Mouse (Mus musculus) ZHBTc4 (cell line): ENCODE results near the gene Atp13a2.

Source experiments
- DNase-seq: peaks from one replicate; pipeline ENCODE4 v3.0.0-alpha.2; 2011; ENCODE audit warnings: low read depth, low spot score

The Atp13a2 gene

DNA sequence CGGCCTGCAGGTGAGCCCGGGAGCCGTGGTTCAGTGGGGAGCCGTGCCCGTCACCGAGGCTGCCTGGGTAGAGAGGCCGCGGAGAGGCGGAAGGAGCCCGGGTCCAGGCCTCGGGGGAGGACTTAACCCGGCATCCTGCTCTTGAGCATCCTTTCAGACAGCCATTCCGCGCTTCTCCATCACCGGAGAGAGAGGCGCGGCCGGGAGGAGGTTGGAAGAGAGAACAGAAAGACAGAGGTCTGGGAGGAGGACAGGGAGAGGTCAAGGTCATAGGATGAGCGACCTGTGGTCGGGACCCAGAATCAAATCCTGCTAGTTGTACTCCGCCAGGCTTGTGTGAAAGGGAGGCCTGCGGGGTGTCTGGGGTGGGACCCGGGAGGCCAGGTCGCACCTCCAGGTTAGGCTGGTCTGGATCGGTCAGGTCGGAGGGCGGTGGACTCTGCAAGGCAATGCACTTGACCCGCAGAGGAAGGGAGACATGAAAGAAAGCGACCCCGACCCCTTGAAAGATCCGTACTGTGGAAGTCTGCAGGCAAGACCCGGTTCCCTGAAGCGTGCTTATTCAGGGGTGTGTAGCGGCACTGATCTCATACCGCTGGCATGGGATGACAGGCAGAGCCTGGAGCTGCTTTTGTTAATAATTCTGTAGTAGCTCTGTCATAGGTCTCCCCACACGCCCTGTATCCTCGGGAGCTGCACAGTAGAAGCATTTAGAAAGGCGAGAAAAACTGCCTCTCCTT is 25.0 kb upstream of the Atp13a2 start:
- no peak for DNase-seq

DNA sequence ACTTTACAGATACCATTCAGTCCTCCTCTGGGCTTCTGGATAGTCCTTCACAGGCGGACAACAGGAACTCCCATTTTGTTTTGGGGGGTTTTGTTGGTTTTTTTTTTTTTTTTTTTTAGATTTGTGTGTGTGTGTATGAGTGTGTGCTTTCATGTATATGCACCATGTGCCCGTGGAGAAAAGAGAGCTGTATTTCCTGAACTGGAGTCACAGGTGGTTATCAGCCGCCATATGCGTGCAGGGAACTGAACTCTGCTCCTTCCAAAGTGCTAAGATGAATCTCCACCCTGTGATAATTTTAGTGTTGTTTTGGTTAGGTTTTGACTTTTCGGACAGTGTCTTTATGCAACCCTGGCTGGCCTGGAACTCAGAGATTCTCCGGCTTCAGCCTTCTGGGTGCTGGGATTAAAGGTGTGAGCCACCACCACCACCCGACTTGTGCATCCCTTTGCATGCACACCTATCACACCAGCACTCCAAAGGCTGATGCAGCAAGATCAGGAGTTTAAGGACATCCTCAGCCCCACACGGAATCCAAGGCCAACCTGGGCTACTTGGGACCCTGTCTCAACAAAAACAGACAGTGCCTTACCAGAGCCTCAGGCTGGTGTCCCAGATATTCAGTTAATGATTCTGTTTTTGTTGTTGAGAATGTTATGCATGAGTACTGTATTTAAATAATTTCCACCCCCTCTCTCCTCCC is 24.3 kb upstream of the Atp13a2 start:
- DNase-seq, result no peak

DNA sequence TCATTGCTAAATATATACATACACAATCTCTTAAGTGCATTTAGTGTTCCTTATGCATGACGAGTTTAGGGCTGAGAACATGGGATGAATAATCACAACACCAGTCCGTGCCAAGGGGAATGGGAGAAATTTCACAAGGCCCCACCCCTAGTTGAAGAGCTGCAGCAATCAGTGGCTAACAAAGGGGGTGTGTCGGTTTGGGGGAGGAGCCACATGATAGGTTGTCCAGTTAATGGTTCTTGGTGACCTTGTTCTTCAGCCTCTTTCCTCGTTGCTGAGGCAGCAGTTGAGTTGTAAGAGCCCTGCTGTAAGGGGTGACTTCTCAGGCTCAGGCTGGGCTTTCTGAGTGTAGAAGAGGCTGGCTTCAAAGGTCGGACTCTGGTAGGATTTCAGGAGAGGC is 23.7 kb upstream of the Atp13a2 start:
- peak; percentile 81 for DNase-seq

DNA sequence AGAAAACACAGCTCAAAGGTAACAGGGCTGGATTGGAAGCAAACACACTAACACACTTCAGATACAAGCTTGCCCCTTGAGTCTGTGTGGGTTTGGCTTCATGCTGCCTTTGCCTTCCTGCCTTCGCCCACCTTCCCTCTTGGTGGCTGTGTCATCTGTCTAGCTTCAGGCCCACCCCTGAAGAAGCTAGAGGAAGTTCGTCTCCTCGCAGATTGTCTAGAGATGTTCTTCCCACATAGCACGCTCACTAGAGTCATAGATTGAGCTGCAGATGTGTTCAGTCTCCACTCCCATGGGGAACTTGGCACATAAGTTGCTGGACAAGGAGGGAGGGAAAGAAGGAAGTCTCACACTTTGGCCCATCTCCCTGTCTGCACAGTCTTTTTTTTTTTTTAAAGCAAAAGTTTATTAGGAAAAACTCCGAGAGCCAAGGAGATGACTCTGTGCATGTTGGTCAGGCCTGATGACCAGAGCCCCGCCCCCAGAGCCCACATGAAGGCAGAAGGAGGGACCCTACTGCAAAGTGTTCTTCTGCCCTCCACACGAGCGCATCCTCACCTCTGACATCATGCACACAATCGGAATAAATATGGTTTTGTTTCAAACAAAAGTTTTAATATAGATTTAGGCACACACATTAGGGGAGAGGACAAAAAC is 22.6 kb upstream of the Atp13a2 start:
- no peak for DNase-seq

DNA sequence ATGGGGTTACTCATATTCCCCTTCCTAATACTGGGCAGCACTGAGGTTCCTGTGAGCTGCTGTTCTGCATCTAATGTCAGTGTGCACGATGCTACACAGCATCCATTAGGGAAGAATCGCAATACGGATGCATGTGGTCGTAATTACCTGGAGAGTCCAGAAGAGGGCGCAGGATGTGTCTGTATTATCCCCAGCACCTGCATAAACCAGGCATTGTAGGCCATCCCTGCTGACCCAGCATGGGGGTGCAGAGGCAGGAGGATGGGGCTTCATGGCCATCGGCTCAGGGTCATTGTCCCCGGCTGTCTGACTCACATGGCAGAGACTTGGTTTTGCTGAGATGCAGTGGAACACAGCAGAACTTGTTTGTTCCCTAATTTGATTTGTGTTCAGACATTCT is 22.1 kb upstream of the Atp13a2 start:
- DNase-seq, result peak; percentile 87

DNA sequence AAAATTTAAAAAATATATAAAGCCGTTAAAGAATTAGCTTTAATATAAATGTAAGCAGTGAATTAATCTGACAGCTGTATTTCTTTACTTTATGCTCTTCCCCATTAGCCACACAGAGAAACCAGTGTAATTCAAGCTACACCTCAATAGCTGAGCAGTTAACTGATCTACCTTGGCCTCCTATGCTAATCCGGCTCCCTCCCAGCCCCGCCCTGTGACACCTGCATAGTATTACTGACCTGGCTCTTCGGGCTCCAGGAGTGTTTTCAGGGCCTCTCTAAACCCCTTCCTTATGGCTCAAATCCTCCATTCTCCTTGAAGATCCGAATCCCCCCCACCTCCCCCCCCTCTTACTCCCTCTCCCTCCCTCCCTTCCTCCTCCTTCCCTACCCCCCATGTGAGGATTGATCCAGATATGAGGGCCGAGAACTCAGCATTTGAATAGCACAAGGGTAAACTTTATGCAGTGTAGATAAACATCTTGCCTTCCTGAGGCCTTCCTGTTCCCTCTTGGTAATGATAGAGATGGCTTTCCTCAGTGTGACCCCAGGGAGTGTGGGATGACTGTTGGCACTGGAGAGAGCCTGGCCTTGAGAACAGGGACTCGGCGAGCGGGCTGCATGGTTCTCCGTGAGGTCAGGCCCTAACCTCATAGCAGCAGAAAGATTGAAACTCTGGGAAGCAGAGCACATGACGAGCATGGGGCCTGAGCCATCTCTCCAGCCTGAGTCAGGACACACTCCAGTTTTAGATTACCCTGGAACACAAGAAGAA is 19.1 kb upstream of the Atp13a2 start:
- DNase-seq, result peak; percentile 51

DNA sequence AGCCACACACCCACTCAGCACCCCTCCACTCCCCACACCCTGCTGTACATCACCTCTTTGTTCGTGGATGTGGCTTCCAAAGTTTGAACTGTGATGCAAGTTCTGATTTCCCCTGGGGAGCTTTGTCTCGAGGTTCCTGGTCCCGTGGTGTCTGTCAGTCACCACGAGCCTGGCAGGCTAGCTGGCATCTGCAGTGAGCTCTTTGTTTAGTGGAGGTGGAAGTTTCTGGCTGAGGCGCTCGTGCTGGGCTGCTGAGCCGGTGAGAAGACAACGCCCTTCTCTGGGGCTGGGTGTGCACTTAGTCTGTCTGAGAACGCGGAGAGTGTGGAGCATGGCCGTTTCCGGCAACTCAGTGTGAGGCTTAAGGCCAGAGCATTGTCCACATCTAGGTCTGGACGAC is 15.0 kb upstream of the Atp13a2 start:
- no peak for DNase-seq

DNA sequence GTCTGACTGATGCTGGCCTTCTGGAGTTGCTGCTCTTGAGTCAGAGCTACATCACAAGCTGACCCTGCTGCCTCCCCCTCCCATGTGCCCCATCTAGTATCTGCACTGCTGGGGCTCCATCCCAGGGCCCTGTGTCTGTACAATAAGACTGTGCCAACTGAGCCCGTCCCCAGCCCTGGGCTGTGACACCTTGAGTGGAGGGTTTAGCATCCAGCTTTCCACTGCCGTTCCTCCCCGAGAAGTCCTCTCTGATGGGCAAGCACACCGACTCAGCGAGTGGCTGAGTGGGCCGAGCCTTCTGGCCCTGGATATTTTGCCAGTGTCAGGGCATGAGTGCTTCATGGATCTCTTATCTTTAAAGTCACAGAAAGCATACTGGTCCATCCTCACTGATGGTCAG is 12.3 kb upstream of the Atp13a2 start:
- DNase-seq, result no peak

DNA sequence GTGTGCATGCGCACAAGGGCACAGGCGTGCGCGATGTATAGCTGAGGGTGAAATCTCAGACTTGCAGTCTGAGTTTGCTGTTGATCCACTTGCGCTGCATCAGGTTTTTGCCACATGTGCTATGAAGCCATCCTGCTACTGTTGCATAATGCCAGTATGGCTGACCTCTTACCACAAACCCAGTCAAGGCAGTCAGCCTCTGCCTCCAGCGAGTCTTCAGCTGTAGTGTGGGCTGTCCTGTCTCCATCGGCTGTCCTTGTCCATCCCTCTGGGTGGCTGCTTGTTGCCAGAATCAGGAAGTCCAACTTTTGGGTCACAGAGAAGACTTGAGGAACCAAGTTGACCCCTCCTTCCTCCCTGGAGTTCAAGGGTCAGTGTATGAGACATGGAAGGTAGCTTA is 11.3 kb upstream of the Atp13a2 start:
- no peak for DNase-seq

DNA sequence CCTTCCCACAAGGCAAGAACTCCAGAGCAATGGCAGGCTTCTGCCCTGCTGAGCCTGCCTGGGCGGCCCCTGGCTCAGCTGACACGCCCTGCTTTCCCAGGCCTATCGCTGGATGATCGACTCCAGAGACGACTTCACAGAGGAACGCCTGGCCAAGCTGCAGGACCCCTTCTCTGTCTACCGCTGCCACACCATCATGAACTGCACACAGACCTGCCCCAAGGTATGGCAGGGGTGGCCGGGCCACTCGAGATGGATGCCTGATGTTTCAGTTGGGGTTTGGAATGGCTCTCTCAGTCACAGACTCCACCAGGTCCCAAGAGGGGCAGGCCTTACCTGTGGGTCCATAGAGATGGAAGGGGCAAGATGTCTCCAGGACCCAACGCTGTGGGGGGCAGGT is 9.4 kb upstream of the Atp13a2 start:
- DNase-seq, result peak; percentile 47

DNA sequence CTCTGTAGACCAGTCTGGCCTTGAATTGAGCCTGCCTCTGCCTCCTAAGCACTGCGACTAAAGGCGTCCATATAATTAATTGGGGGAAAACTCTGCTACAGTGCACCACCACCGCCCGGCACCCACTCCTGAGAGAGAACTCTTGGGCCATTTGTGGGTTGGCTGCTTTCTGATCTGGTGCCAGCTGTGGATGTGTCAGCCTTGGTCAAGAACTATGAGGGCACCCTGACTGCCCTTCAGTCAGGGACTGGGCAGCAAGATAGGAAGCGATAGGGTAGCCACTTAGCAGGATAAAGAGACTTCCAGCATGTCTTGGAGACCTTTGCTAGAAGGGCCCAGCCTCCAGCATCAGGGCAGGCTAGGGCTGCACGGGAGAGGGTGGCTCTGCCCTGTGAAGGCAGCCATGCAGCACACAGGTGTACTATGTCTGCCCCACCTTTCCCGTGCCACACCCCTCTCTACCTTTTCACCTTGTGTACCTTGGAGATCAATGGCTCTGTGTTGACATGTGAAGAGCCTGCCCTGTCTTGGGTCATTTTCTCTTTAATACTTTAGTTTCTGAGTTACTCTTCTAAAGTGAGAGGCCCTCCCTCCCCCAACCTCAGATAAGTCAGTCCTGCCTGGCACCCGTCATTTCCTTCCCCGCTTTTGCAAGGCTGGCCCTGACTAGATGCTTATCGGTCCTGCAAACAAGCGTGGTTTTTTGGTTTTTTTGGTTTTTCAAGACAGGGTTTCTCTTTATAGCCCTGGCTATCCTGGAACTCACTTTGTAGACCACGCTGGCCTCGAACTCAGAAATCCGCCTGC is 8.6 kb upstream of the Atp13a2 start:
- DNase-seq, result no peak

DNA sequence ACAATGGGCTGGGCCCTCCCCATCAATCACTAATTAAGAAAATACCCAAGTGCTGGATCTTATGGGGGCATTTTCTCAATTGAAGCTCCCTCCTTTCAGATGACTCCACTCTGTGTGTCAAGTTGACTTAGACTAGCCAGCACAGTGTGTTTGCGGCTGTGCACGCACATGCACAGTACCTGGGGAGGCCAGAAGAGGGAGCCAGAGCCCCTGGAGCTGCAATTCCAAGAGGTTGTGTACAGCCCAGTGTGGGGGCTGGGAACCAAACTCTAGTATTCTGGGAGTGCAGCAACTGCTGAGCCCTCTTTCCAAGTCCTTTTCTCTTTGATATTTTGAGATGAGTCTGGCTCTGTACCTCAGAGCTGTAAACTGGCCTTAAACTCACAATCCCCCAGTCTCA is 5.1 kb upstream of the Atp13a2 start:
- peak; percentile 80 for DNase-seq

DNA sequence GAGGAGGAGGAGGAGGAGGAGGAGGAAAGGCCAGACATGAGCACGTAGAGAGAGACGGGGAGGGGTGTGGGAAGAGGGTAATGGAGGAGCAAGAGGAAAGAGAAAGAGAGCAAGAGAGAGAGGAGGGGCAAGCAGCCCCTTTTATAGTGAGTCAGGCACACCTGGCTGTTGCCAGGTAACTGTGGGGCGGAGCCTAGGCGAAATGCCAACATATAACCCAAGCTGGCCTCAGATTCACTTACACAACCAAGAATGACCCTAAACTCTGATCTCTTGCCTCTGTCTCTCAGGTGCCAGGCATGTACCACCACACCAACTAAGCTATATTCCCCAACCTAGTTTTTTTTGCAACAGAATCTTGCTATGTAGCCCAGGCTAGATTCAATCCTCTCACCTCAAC is 3.9 kb upstream of the Atp13a2 start:
- no peak for DNase-seq

DNA sequence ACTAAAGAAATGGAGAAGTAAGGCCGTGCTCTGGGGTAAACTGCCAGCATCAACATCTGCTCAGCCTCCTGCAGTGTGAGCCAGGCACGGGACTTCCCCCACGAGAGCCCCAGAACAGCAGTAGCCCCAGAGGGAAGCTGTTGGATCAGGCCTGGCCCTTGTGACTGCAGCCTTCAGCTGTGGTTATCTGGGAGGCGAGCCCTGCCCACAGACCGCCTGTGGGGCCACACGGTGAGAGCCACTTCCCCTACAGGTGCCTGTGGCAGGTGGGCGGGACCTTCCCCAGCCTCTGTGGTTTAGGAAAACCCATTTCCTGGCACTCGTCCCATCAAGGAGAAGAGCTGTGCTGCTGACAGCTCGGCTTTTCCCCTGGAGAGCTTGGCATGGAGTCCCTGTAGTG is 3.2 kb upstream of the Atp13a2 start:
- DNase-seq, result peak; percentile 76

DNA sequence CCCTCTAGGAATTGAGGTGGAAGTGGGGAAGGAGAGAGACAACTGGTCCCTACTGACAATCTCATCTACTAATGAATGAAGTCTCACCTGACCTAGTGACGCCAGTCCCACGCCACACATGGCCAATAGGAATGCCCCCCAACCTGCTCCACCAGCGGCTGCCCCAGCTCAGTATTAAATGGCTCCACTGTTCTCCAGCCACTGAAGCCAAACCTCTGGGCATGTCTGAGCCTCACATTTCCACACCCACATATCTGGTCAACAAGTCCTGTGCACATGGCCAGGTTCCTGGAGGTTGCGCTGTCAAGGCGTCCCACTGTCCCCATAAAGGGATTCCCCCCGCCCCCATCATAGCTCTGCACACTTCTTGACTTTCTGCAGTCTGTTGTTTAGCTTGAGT is 2.1 kb upstream of the Atp13a2 start:
- DNase-seq, result no peak

DNA sequence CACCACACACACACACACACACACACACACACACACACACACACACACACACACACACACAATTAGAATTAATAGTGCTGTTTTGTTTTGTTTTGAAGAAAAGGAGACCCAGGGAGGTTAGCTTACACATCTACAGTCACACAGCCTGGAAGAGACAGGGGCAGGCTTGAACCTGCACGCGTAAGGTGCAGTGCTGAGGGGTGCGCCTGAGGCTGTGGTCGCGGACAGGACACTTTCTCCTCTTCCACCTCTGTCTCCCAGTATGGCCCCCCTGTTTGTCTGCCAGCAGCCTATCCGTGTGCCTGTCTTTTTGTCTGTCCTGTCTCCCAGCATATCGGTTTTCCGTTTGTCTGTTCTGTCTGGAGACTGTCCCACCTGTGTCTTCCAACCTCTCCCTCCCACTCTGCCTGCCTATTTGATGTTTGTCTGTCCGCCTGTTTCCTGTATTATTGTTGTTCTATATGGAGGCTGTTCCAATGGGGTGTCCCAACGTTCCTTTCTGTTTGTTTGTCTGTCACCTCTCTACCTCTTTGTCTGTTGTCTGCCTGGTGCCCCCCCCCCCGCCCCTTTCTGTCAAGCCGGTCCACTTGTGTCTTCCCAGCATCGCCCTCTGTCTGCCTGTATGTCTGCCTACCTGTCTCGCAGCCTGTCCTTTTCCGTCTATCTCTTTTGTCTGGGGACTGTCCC is 506 bp upstream of the Atp13a2 start:
- no peak for DNase-seq

DNA sequence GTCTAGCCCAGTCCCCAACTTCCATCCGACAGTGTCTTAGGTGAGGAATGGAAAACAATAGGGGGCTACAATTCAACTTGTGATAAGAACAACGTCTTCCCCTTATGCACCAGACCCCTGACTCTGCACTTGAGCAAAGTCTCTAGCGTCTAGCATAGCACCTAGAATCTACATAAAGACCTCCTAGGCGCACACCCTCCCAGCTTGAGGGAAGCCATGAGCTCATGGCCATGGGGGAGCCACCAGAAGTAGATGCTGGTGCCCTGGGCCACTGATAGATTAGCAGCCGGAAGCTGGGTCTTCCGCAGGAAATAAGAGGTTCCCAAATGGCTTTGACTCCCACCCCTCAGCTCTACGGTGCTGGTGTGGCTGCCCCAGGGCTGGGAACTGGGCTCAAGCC is 803 bp downstream of the Atp13a2 start:
- DNase-seq, result no peak

DNA sequence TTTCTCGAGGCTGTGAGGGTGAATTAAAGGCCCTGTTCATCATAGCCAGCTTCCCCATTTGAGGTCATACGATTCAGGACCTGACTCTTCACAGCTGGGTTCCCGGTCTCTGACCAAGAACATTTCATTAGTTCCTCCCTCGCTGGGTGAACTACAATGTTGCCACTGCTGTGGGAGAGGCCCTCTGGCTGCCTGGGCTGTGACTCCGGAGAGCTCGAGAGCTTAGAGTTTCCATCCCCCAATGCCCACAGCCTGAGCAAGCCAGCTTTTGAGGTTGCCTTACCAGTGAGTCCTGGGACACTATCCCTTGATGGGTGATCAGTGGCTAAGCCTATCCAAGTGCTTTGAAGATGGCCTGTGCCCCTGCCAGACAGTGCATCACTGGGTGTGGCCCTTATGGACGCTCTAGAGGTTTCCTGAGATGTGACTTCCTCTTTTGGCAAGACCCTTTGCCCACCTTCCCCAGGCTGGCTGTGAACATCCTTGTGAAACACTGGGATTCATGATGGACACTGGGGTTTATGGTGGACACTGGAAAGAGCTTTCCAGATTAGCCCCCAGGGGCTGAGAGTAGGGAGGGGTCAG is 2.1 kb downstream of the Atp13a2 start:
- DNase-seq, result no peak

DNA sequence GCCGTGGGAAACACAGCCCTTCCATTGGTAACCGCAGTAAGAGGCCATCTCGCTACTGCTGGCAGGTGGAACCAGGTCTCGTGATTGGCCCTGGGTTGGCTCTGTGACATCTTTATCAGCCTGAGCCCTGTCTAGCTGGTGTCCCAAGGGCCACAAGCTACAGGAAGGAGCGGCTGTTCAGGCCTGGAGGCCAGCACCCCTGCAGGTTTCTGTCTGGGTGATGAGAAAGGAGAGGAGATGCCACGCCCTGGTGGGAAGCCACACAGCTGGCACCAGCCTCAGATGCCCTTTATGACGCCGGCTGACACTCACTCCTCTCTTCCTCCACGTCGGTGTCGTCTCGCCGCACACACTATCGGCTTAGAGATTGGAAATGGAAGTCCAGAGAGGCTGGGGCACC is 2.8 kb downstream of the Atp13a2 start:
- DNase-seq, result no peak

DNA sequence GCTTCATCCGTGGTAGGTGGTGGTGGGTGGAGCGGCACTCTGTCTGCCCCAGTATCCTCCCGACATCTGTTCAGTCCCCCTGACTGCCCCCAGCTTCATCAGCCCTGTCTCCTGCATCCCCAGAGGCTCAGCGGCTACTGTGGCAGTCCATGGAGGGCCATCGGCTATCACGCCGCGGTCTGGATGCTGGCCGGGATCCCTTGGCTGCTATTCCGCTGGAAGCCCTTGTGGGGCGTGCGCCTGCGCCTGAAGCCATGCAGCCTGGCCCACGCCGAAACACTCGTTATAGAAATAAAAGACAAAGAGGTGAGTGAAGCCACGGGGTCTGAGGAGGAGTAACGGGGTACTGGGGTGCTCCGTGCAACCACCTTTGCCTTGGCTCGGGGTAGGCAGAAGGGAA is 5.5 kb downstream of the Atp13a2 start:
- no peak for DNase-seq
